Mouse (Mus musculus): ENCODE results near the gene Obp2a.
"Not testable (repeated sequence)": the region's sequence is repeated elsewhere in the genome, so short reads cannot be mapped to it uniquely, and the experiment has no call there.

- TF ChIP-seq CTCF (IDR thresholded peaks at IDR 0.05; ENCODE audit: low read depth, low read length); POLR2A (IDR thresholded peaks at IDR 0.05; ENCODE audit: extremely low read depth, insufficient read depth, low read length): not testable (repeated sequence)
Measured at GRCm38 (mm10) chr2:25736709-25737108, 36.9 kb downstream of the Obp2a start, which contains the start of gene Obp2b.
